Mouse (Mus musculus) kidney, postnatal 0 days (tissue): Measurements from ENCODE around the gene Grm4. TPM values are rescaled to one million over a fixed set of nuclear protein-coding genes. Genes with fewer than 3 reads are reported as not detected.

Experiments used
- ATAC-seq: fragments of 200-750 bp; cut with Nextera tagmentation; replicated peaks from 2 replicates; pipeline ENCODE4 v1.8.0; 2017; ENCODE audit warnings: low read depth, moderate number of reproducible peaks, moderate TSS enrichment, moderate library complexity; ENCODE audit not compliant: low FRiP score
- DNase-seq: peaks from one replicate; pipeline ENCODE4 v3.0.0-alpha.2; 2016; ENCODE audit warnings: low spot score
- H3K27ac ChIP-seq: fragments of 300-500 bp; sonication (generic); 2 replicates; pipeline ENCODE4 v1.5.1; 2014; ENCODE audit warnings: mild to moderate bottlenecking
- H3K27me3 ChIP-seq: fragments of 300-500 bp; sonication (generic); 2 replicates; pipeline ENCODE4 v1.6.1; 2014; ENCODE audit warnings: low read length, mixed read lengths; ENCODE audit not compliant: insufficient read depth
- H3K36me3 ChIP-seq: fragments of 300-500 bp; sonication (generic); 2 replicates; pipeline ENCODE4 v1.6.1; 2014; ENCODE audit warnings: low read length, mixed read lengths; ENCODE audit not compliant: insufficient read depth
- H3K4me1 ChIP-seq: fragments of 300-500 bp; sonication (generic); replicated peaks from 2 replicates; pipeline ENCODE4 v1.6.1; 2014; ENCODE audit warnings: antibody characterized with exemption, low read length, mixed read lengths; ENCODE audit not compliant: insufficient read depth
- H3K4me2 ChIP-seq: fragments of 300-500 bp; sonication (generic); 2 replicates; pipeline ENCODE4 v1.6.1; 2014; ENCODE audit warnings: mild to moderate bottlenecking, low read length, moderate library complexity, mixed read lengths
- H3K4me3 ChIP-seq: fragments of 300-500 bp; sonication (generic); replicated peaks from 2 replicates; pipeline ENCODE4 v1.5.1; 2014; ENCODE audit warnings: low read depth, low read length
- H3K9ac ChIP-seq: fragments of 300-500 bp; sonication (generic); 2 replicates; pipeline ENCODE4 v1.6.1; 2014; ENCODE audit warnings: low read depth, low read length
- H3K9me3 ChIP-seq: fragments of 300-500 bp; sonication (generic); replicated peaks from 2 replicates; pipeline ENCODE4 v1.6.1; 2016; ENCODE audit warnings: low read length, inconsistent platforms, mixed read lengths
- CTCF ChIP-seq: IDR thresholded peaks from 2 replicates; pipeline ENCODE4 v1.5.1; 2016; ENCODE audit warnings: antibody characterized with exemption, low read depth, mild to moderate bottlenecking, moderate library complexity
- WGBS: fragments of 180-500 bp; shearing (Covaris S2); extraction: QIAGEN DNeasy Blood & Tissue Kit; methylation state at CpG from one replicate; pipeline ENCODE4 v1.1.7; 2014; 5-methylcytosine and 5-hydroxymethylcytosine counted together
- polyA plus RNA-seq: library from polyadenylated mRNA; unstranded; fragments of >200 nt; fragmentation: Nextera tagmentation; extraction: Ambion mirVana; gene quantifications from 2 replicates; pipeline ENCODE4 v1.2.1, GENCODE M21; 2015

Grm4 gene
- polyA plus RNA-seq, 1 experiment from 2014 or later = 1.3 TPM

GRCm38 (mm10) chr17:27483571-27483970 lies 37.6 kb downstream of the Grm4 start:
- DNase-seq = no peak
- no peaks in the 10 kb centered on the region for H3K4me1 ChIP-seq
- no peaks in the 10 kb centered on the region for H3K27me3 ChIP-seq
- H3K36me3 ChIP-seq = no peaks in the 10 kb centered on the region
- no peak overlapping the region for H3K27ac ChIP-seq
- TF ChIP-seq CTCF = no peak
- WGBS = 68% methylated on average over 3 of the region's 3 CpGs
- H3K9ac ChIP-seq = no peak overlapping the region
- no peaks in the 10 kb centered on the region for H3K9me3 ChIP-seq
- H3K4me3 ChIP-seq = no peak overlapping the region
- H3K4me2 ChIP-seq = no peak overlapping the region
- no peak for ATAC-seq

- TF ChIP-seq CTCF = no peak
- Histone ChIP-seq H3K4me3 (no peak overlapping the region), H3K27ac (no peak overlapping the region), H3K4me1 (no peaks in the 10 kb centered on the region), H3K36me3 (no peaks in the 10 kb centered on the region), H3K9me3 (no peaks in the 10 kb centered on the region), H3K4me2 (no peak overlapping the region), H3K27me3 (no peaks in the 10 kb centered on the region), H3K9ac (no peak overlapping the region)
- no peak for DNase-seq
- WGBS = 55% methylated on average over 29 of the region's 29 CpGs
- no peak for ATAC-seq
Observed at GRCm38 (mm10) chr17:27480143-27481103, 40.8 kb downstream of the Grm4 start.

- no peak overlapping the region for H3K27ac ChIP-seq
- H3K4me3 ChIP-seq = no peak overlapping the region
- no peaks in the 10 kb centered on the region for H3K9me3 ChIP-seq
- H3K4me1 ChIP-seq = no peaks in the 10 kb centered on the region
- ATAC-seq (no peak), DNase-seq (no peak)
- 88% methylated on average over 11 of the region's 11 CpGs for WGBS
- no peak overlapping the region for H3K4me2 ChIP-seq
- no peak for TF ChIP-seq CTCF
- H3K36me3 ChIP-seq = no peaks in the 10 kb centered on the region
- H3K27me3 ChIP-seq = no peaks in the 10 kb centered on the region
- H3K9ac ChIP-seq = no peak overlapping the region
Observed at GRCm38 (mm10) chr17:27475650-27476049, 45.6 kb downstream of the Grm4 start.

GRCm38 (mm10) chr17:27466620-27467019 lies 54.6 kb downstream of the Grm4 start:
- no peak overlapping the region for H3K9ac ChIP-seq
- no peaks in the 10 kb centered on the region for H3K27me3 ChIP-seq
- H3K4me2 ChIP-seq = no peak overlapping the region
- peak; percentile 82 for DNase-seq
- no peaks in the 10 kb centered on the region for H3K4me1 ChIP-seq
- 17% methylated on average over 6 of the region's 6 CpGs for WGBS
- no peak for TF ChIP-seq CTCF
- no peak overlapping the region for H3K4me3 ChIP-seq
- H3K36me3 ChIP-seq = no peaks in the 10 kb centered on the region
- ATAC-seq = 0 out of 2 replicates have a peak, but pooled peaks have one; percentile 43
- no peaks in the 10 kb centered on the region for H3K9me3 ChIP-seq
- H3K27ac ChIP-seq = no peak overlapping the region

GRCm38 (mm10) chr17:27465924-27466323 lies 55.3 kb downstream of the Grm4 start:
- H3K27me3 ChIP-seq = no peaks in the 10 kb centered on the region
- H3K4me2 ChIP-seq = no peak overlapping the region
- ATAC-seq = no peak
- no peak overlapping the region for H3K4me3 ChIP-seq
- H3K27ac ChIP-seq = no peak overlapping the region
- 82% methylated on average over 8 of the region's 8 CpGs for WGBS
- H3K4me1 ChIP-seq = no peaks in the 10 kb centered on the region
- no peaks in the 10 kb centered on the region for H3K36me3 ChIP-seq
- DNase-seq = no peak
- H3K9ac ChIP-seq = no peak overlapping the region
- no peak for TF ChIP-seq CTCF
- H3K9me3 ChIP-seq = no peaks in the 10 kb centered on the region

- no peak overlapping the region for H3K4me3 ChIP-seq
- DNase-seq (no peak), ATAC-seq (0 out of 2 replicates have a peak, but pooled peaks have one; percentile 36)
- H3K9me3 ChIP-seq = no peaks in the 10 kb centered on the region
- no peak overlapping the region for H3K27ac ChIP-seq
- no peak overlapping the region for H3K9ac ChIP-seq
- H3K27me3 ChIP-seq = no peaks in the 10 kb centered on the region
- H3K4me2 ChIP-seq = no peak overlapping the region
- H3K36me3 ChIP-seq = no peaks in the 10 kb centered on the region
- WGBS = 41% methylated on average over 8 of the region's 8 CpGs
- no peaks in the 10 kb centered on the region for H3K4me1 ChIP-seq
- TF ChIP-seq CTCF = no peak
Observed at GRCm38 (mm10) chr17:27464327-27464962, 56.8 kb downstream of the Grm4 start.
